Mouse (Mus musculus): Measurements from ENCODE around the gene Bmp6. TPM values are rescaled to one million over a fixed set of nuclear protein-coding genes. Genes with fewer than 3 reads are reported as not detected.

The Bmp6 gene
- polyA plus RNA-seq, 1 experiment = not detected

DNA sequence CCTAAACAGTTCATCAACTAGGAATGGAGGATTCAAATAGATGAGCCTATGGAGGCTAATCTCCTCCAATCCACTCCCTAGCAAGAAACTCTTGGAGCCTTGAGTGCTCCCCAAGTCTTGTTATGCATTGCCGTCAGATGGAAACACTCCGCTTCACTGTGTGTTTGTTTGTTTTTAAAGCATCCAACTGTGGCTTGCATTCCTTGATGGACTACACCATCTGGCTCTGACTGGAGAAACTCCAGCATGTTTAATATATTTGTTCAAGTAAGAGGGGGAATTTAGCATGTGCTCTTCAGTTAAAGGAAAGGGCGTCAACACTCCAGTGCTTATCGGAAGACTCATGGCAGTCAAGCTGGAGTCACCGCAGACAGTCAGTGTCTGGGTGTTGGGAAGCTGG lies 11.4 kb upstream of the Bmp6 start:
- Histone ChIP-seq H3K4me1 (ENCODE audit: control insufficient read depth, insufficient read depth, low read length) (no peaks in the 10 kb centered on the region), H3K4me3 (ENCODE audit: insufficient read depth, low read length) (no peak overlapping the region), H3K27ac (ENCODE audit: insufficient read depth, low read depth, low read length) (no peak overlapping the region)
- TF ChIP-seq CTCF (IDR thresholded peaks at IDR 0.05; ENCODE audit: low read depth, low read length) = no peak
- TF ChIP-seq POLR2A (IDR thresholded peaks at IDR 0.05; ENCODE audit: borderline replicate concordance, low read depth, low read length) = no peak

DNA sequence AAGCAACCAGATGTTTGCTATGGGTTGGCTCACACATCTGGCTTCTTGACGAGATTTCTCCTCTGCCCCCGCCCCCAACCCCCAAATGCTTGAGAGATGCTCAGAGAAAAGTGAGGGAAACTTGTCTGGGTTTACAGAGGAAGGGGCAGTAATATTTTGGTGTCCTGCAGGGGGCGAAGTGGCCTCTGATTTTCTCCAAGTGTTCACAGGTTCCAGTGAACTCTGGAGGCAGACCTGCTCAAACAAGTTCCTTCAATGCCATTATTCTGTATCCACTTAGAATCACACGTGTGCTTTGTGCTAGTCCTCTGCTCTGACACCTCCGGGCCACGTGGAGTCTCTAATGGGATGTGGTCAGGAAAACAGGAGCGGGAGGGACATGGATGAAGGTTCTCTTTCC lies 2.3 kb upstream of the Bmp6 start:
- no peak overlapping the region for H3K27ac ChIP-seq (ENCODE audit: insufficient read depth, low read depth, low read length)
- no peak overlapping the region for H3K4me3 ChIP-seq (ENCODE audit: insufficient read depth, low read length)
- H3K4me1 ChIP-seq (ENCODE audit: control insufficient read depth, insufficient read depth, low read length) = no peaks in the 10 kb centered on the region
- TF ChIP-seq CTCF (IDR thresholded peaks at IDR 0.05; ENCODE audit: low read depth, low read length) = peak; percentile 39
- TF ChIP-seq POLR2A (IDR thresholded peaks at IDR 0.05; ENCODE audit: borderline replicate concordance, low read depth, low read length) = no peak

DNA sequence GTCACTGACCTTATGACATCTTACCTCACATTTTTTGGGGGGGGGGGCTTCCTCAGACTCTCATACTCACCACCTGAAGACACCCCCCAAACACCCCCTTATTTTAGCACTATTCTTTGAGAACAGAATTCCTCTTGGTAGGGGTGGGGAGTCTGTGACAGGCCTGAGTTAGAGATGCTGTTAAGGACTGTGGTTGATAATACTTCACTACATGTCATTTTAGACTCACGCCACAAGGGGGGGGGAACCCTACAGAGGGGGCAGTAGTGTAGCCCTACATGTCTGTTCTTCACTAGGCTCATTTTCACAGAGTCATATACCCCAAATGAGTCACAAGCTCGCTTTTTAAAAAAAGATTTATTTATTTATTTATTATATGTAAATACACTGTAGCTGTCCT lies 1.7 kb upstream of the Bmp6 start:
- Histone ChIP-seq H3K27ac (ENCODE audit: insufficient read depth, low read depth, low read length) (no peak overlapping the region), H3K4me1 (ENCODE audit: control insufficient read depth, insufficient read depth, low read length) (no peaks in the 10 kb centered on the region), H3K4me3 (ENCODE audit: insufficient read depth, low read length) (no peak overlapping the region)
- no peak for TF ChIP-seq CTCF (IDR thresholded peaks at IDR 0.05; ENCODE audit: low read depth, low read length)
- TF ChIP-seq POLR2A (IDR thresholded peaks at IDR 0.05; ENCODE audit: borderline replicate concordance, low read depth, low read length) = no peak

GRCm38 (mm10) chr13:38345431-38345820 lies 519 bp downstream of the Bmp6 start:
- H3K4me1 ChIP-seq (ENCODE audit: control insufficient read depth, insufficient read depth, low read length) = no peaks in the 10 kb centered on the region
- TF ChIP-seq POLR2A (IDR thresholded peaks at IDR 0.05; ENCODE audit: borderline replicate concordance, low read depth, low read length) (no peak), CTCF (IDR thresholded peaks at IDR 0.05; ENCODE audit: low read depth, low read length) (no peak)
- peak overlapping the region; percentile 21 for H3K4me3 ChIP-seq (ENCODE audit: insufficient read depth, low read length)
- no peak overlapping the region for H3K27ac ChIP-seq (ENCODE audit: insufficient read depth, low read depth, low read length)

- Histone ChIP-seq H3K4me3 (ENCODE audit: insufficient read depth, low read length) (no peak overlapping the region), H3K27ac (ENCODE audit: insufficient read depth, low read depth, low read length) (no peak overlapping the region), H3K4me1 (ENCODE audit: control insufficient read depth, insufficient read depth, low read length) (no peaks in the 10 kb centered on the region; the same call in 1 of the 2 replicates)
- TF ChIP-seq POLR2A (IDR thresholded peaks at IDR 0.05; ENCODE audit: borderline replicate concordance, low read depth, low read length) (no peak), CTCF (IDR thresholded peaks at IDR 0.05; ENCODE audit: low read depth, low read length) (no peak)
These were observed 1.4 kb downstream of the Bmp6 start for GRCm38 (mm10) chr13:38346096-38346915.

GRCm38 (mm10) chr13:38347021-38347774 lies 2.3 kb downstream of the Bmp6 start:
- Histone ChIP-seq H3K4me1 (ENCODE audit: control insufficient read depth, insufficient read depth, low read length) (no peaks in the 10 kb centered on the region; the same call in 1 of the 2 replicates), H3K4me3 (ENCODE audit: insufficient read depth, low read length) (no peak overlapping the region), H3K27ac (ENCODE audit: insufficient read depth, low read depth, low read length) (no peak overlapping the region)
- TF ChIP-seq CTCF (IDR thresholded peaks at IDR 0.05; ENCODE audit: low read depth, low read length) (no peak), POLR2A (IDR thresholded peaks at IDR 0.05; ENCODE audit: borderline replicate concordance, low read depth, low read length) (no peak)

DNA sequence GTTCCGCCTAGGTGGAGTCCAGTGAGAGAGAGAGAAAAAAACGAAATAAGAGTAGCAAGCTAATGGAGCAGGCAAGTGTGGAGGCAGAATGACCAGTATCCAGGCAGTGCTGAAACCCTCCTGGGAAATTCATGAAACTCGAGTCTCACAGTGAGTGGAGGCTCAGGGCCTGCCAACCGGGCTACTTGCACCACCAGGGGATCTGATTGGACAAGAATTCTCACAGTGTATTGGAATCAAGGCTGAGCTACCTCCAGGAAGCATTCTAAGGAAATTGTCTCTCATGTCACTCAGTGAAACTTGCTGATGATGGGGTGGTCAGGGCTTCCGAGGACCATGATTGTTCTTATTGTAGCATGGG lies 2.8 kb downstream of the Bmp6 start:
- no peaks in the 10 kb centered on the region; the same call in 1 of the 2 replicates for H3K4me1 ChIP-seq (ENCODE audit: control insufficient read depth, insufficient read depth, low read length)
- H3K4me3 ChIP-seq (ENCODE audit: insufficient read depth, low read length) = no peak overlapping the region
- TF ChIP-seq CTCF (IDR thresholded peaks at IDR 0.05; ENCODE audit: low read depth, low read length) (no peak), POLR2A (IDR thresholded peaks at IDR 0.05; ENCODE audit: borderline replicate concordance, low read depth, low read length) (no peak)
- H3K27ac ChIP-seq (ENCODE audit: insufficient read depth, low read depth, low read length) = no peak overlapping the region

DNA sequence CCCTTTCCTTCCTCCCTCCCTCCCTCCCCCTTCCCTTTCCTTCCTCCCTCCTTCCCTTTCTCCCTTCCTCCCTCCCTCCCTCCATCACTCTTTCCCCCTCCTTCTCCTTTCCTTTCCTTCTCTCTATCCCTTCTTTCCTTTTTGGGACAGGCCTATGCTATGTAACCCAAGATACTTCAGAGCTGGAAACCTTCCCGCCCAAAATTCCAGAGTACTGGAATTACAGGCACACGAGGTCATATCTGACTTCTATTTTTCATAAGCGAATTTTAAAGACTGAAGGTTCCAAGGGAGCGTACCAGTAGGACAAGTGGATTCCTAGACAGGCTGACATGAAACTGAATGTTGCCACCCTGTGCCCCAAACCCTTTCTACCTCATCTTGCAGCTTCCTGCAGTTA lies 4.1 kb downstream of the Bmp6 start:
- TF ChIP-seq CTCF (IDR thresholded peaks at IDR 0.05; ENCODE audit: low read depth, low read length) = no peak
- no peak for TF ChIP-seq POLR2A (IDR thresholded peaks at IDR 0.05; ENCODE audit: borderline replicate concordance, low read depth, low read length)
- H3K4me1 ChIP-seq (ENCODE audit: control insufficient read depth, insufficient read depth, low read length) = no peaks in the 10 kb centered on the region; the same call in 1 of the 2 replicates
- H3K27ac ChIP-seq (ENCODE audit: insufficient read depth, low read depth, low read length) = no peak overlapping the region
- H3K4me3 ChIP-seq (ENCODE audit: insufficient read depth, low read length) = no peak overlapping the region

GRCm38 (mm10) chr13:38349818-38350217 lies 4.9 kb downstream of the Bmp6 start:
- Histone ChIP-seq H3K4me3 (ENCODE audit: insufficient read depth, low read length) (no peak overlapping the region), H3K27ac (ENCODE audit: insufficient read depth, low read depth, low read length) (no peak overlapping the region), H3K4me1 (ENCODE audit: control insufficient read depth, insufficient read depth, low read length) (no peaks in the 10 kb centered on the region; the same call in 1 of the 2 replicates)
- no peak for TF ChIP-seq POLR2A (IDR thresholded peaks at IDR 0.05; ENCODE audit: borderline replicate concordance, low read depth, low read length)
- TF ChIP-seq CTCF (IDR thresholded peaks at IDR 0.05; ENCODE audit: low read depth, low read length) = no peak

- Histone ChIP-seq H3K4me3 (ENCODE audit: insufficient read depth, low read length) (no peak overlapping the region), H3K4me1 (ENCODE audit: control insufficient read depth, insufficient read depth, low read length) (no peaks in the 10 kb centered on the region; the same call in 1 of the 2 replicates), H3K27ac (ENCODE audit: insufficient read depth, low read depth, low read length) (no peak overlapping the region)
- no peak for TF ChIP-seq CTCF (IDR thresholded peaks at IDR 0.05; ENCODE audit: low read depth, low read length)
- no peak for TF ChIP-seq POLR2A (IDR thresholded peaks at IDR 0.05; ENCODE audit: borderline replicate concordance, low read depth, low read length)
These were observed 7.1 kb downstream of the Bmp6 start for GRCm38 (mm10) chr13:38351996-38352395.

Measured in bone marrow macrophage, adult 2 months (primary cell).